Mouse (Mus musculus) heart, embryonic 13.5 days (tissue): Measurements from ENCODE around the gene Gpx8. TPM values are rescaled to one million over a fixed set of nuclear protein-coding genes. Genes with fewer than 3 reads are reported as not detected.

Experiments
- ATAC-seq: fragments of 200-750 bp; cut with Nextera tagmentation; 2 replicates; pipeline ENCODE4 v1.8.0; 2017; ENCODE audit warnings: moderate TSS enrichment; ENCODE audit not compliant: insufficient number of reproducible peaks, low FRiP score, low TSS enrichment; ENCODE audit errors: extremely low read depth
- H3K27ac ChIP-seq: fragments of 300-500 bp; sonication (generic); replicated peaks from 2 replicates; pipeline ENCODE4 v1.5.1; 2015; ENCODE audit warnings: moderate library complexity, mild to moderate bottlenecking, inconsistent platforms
- H3K27me3 ChIP-seq: fragments of 300-500 bp; sonication (generic); replicated peaks from 2 replicates; pipeline ENCODE4 v1.6.1; 2015; ENCODE audit warnings: mild to moderate bottlenecking, inconsistent platforms
- H3K36me3 ChIP-seq: fragments of 300-500 bp; sonication (generic); 2 replicates; pipeline ENCODE4 v1.6.1; 2015; ENCODE audit warnings: mild to moderate bottlenecking, inconsistent platforms
- H3K4me1 ChIP-seq: fragments of 300-500 bp; sonication (generic); 2 replicates; pipeline ENCODE4 v1.6.1; 2015; ENCODE audit warnings: inconsistent platforms
- H3K4me2 ChIP-seq: fragments of 300-500 bp; sonication (generic); 2 replicates; pipeline ENCODE4 v1.6.1; 2015; ENCODE audit warnings: inconsistent platforms, mild to moderate bottlenecking, moderate library complexity
- H3K4me3 ChIP-seq: fragments of 300-500 bp; sonication (generic); 2 replicates; pipeline ENCODE4 v1.5.1; 2015; ENCODE audit warnings: moderate library complexity, mild to moderate bottlenecking, inconsistent platforms
- H3K9ac ChIP-seq: fragments of 300-500 bp; sonication (generic); 2 replicates; pipeline ENCODE4 v1.6.1; 2015; ENCODE audit warnings: inconsistent platforms, mild to moderate bottlenecking, moderate library complexity
- H3K9me3 ChIP-seq: fragments of 300-500 bp; sonication (generic); 2 replicates; pipeline ENCODE4 v1.6.1; 2016; ENCODE audit warnings: inconsistent platforms
- WGBS: fragments of 180-500 bp; shearing (Covaris S2); methylation state at CpG from one replicate; pipeline ENCODE4 v1.1.7; 2015; ENCODE audit warnings: mixed read lengths; 5-methylcytosine and 5-hydroxymethylcytosine counted together
- polyA plus RNA-seq: library from polyadenylated mRNA; unstranded; fragments of >200 nt; fragmentation: Nextera tagmentation; extraction: Ambion mirVana; gene quantifications from 2 replicates; pipeline ENCODE4 v1.2.1, GENCODE M21; 2015

The Gpx8 gene
- 134 and 143 TPM in 2 replicates for polyA plus RNA-seq

- Histone ChIP-seq H3K9me3 (no peaks in the 10 kb centered on the region), H3K9ac (peak within 1 kb of the TSS; percentile 87), H3K4me3 (peak within 1 kb of the TSS; percentile 76), H3K4me1 (peaks cover 13% of the 10 kb centered on the region), H3K36me3 (peaks cover 26% of the 10 kb centered on the region), H3K4me2 (peak within 1 kb of the TSS; percentile 75), H3K27me3 (no peaks in the 10 kb centered on the region), H3K27ac (peak within 1 kb of the TSS; percentile 85)
- 0 out of 2 replicates have a peak, but pooled peaks have one; percentile 49 for ATAC-seq
- 6% methylated on average over 21 of the region's 21 CpGs for WGBS
Measured at GRCm38 (mm10) chr13:113046211-113046883, at the start of gene Gpx8. Gene Gpx8 (minus strand): TSS chr13:113046410.

DNA sequence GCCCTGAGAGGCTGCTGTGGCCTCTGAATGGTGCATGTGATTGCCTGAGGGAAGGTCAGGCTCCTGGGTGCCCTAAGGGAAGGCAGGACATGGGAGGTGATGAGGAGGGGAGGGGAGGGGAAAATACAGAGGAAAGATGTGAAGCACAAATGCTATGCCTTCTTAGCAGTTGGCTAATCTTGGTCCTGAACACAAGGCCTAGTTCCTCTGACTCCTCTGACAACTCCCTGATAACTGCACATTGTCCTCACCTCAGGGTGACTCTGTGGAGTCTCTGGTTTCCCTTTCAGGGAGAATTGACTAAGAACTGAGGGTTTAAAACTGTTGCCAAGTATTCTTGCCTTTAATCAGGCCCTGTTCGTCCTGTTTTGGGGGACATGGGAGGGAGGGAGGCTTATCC, 48.4 kb upstream of the Gpx8 start:
- no peak overlapping the region for H3K4me2 ChIP-seq
- 52% methylated on average over 1 of the region's 1 CpGs for WGBS

GRCm38 (mm10) chr13:113090489-113090888, 44.3 kb upstream of the Gpx8 start:
- no peak overlapping the region for H3K27ac ChIP-seq
- no peak for ATAC-seq
- no peaks in the 10 kb centered on the region for H3K36me3 ChIP-seq
- 50% methylated on average over 8 of the region's 8 CpGs for WGBS
- no peak overlapping the region for H3K9ac ChIP-seq
- H3K4me3 ChIP-seq: no peak overlapping the region
- peak overlapping the region; percentile 13 for H3K4me2 ChIP-seq
- peaks cover 7% of the 10 kb centered on the region; the same call in 1 of the 2 replicates for H3K4me1 ChIP-seq
- H3K27me3 ChIP-seq: no peaks in the 10 kb centered on the region
- H3K9me3 ChIP-seq: no peaks in the 10 kb centered on the region

More for the DNA sequence above, 48.4 kb upstream of the Gpx8 start:
- Histone ChIP-seq H3K9ac (no peak overlapping the region), H3K9me3 (no peaks in the 10 kb centered on the region), H3K27me3 (no peaks in the 10 kb centered on the region), H3K4me1 (peaks cover 7% of the 10 kb centered on the region; the same call in 1 of the 2 replicates), H3K4me3 (no peak overlapping the region), H3K27ac (no peak overlapping the region), H3K36me3 (no peaks in the 10 kb centered on the region)
- no peak for ATAC-seq

- peaks cover 16% of the 10 kb centered on the region for H3K4me1 ChIP-seq
- no peaks in the 10 kb centered on the region for H3K9me3 ChIP-seq
- no peak overlapping the region for H3K9ac ChIP-seq
- no peak for ATAC-seq
- no peak overlapping the region for H3K4me2 ChIP-seq
- no peak overlapping the region for H3K27ac ChIP-seq
- H3K27me3 ChIP-seq: no peaks in the 10 kb centered on the region
- WGBS: 67% methylated on average over 13 of the region's 13 CpGs
- H3K4me3 ChIP-seq: no peak overlapping the region
- H3K36me3 ChIP-seq: no peaks in the 10 kb centered on the region
Measured at GRCm38 (mm10) chr13:113087226-113088017, 41.2 kb upstream of the Gpx8 start.

- H3K9me3 ChIP-seq: no peaks in the 10 kb centered on the region
- no peak overlapping the region for H3K27ac ChIP-seq
- peaks cover 8% of the 10 kb centered on the region for H3K4me1 ChIP-seq
- H3K4me2 ChIP-seq: peak overlapping the region; percentile 15; the same call in 1 of the 2 replicates
- no peaks in the 10 kb centered on the region for H3K27me3 ChIP-seq
- H3K4me3 ChIP-seq: no peak overlapping the region
- 6% methylated on average over 5 of the region's 5 CpGs for WGBS
- no peak for ATAC-seq
- H3K36me3 ChIP-seq: no peaks in the 10 kb centered on the region
- no peak overlapping the region for H3K9ac ChIP-seq
Measured at GRCm38 (mm10) chr13:113084732-113085131, 38.5 kb upstream of the Gpx8 start.

DNA sequence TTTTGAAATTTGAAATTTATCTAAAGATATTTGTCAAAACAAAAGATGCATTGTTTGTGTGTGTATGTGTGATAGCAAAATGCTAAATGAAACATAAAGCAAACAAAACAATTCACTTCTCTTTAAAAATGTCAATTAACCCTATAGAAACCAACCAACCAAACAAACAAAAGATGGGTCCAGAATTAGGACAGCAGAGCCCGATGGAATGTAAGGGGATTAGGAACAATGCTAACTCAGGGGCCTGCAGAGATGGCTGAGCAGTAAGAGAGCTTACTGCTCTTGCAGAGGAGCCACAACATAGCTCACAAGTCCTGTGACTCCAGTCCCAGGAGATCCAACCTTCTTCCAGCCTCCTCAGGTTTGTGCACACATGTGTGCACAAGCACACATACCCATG, 35.9 kb upstream of the Gpx8 start:
- Histone ChIP-seq H3K27me3 (no peaks in the 10 kb centered on the region), H3K9ac (no peak overlapping the region), H3K27ac (no peak overlapping the region), H3K4me1 (peaks cover 8% of the 10 kb centered on the region), H3K4me2 (no peak overlapping the region), H3K9me3 (no peaks in the 10 kb centered on the region), H3K36me3 (no peaks in the 10 kb centered on the region), H3K4me3 (no peak overlapping the region)
- no peak for ATAC-seq
- WGBS: 45% methylated on average over 1 of the region's 1 CpGs

DNA sequence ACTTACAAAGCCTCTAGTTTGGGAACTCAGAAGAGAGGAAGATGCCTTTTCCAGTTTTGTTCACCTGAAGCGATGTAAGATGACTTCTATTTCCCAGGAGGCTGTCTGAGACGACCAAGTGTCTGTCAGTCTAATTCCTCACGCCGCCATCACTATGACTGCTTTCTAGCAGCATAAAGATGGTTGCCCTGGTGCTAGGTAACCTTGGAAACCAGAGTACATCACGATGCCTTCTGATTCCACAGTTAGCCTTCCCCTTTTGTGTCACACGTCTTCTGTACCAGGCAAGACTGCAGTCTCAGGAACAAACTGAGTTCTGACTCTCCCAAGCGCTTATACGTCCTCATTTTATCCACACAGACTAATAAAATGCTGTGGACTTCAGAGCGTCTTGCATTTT, 32.8 kb upstream of the Gpx8 start:
- 76% methylated on average over 9 of the region's 9 CpGs for WGBS
- ATAC-seq: no peak

DNA sequence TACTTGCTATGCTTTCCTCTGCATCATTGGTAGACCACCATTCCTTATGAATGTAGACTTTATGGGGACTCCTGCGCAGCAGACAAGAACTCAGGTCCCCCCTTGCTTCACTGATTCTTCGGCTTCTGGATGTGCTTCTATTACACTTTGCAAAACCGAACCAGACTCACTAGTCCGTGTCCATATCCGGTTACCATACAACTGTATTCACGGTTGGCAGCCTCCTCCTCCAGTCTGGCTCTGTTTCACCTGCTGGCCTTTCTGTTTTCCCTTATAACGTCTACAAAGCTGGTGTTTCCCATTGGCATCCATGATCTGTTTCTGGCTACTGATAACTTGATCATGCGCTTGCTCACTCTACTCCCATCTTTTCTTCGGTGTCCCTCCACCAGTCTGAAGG, 18.3 kb upstream of the Gpx8 start:
- Histone ChIP-seq H3K27ac (no peak overlapping the region), H3K9ac (no peak overlapping the region), H3K9me3 (no peaks in the 10 kb centered on the region), H3K27me3 (no peaks in the 10 kb centered on the region), H3K4me2 (no peak overlapping the region), H3K4me3 (no peak overlapping the region), H3K4me1 (no peaks in the 10 kb centered on the region), H3K36me3 (no peaks in the 10 kb centered on the region)
- 82% methylated on average over 9 of the region's 9 CpGs for WGBS
- ATAC-seq: no peak

More for the DNA sequence above, 32.8 kb upstream of the Gpx8 start:
- no peaks in the 10 kb centered on the region for H3K27me3 ChIP-seq
- H3K36me3 ChIP-seq: no peaks in the 10 kb centered on the region
- H3K27ac ChIP-seq: no peak overlapping the region
- H3K9ac ChIP-seq: no peak overlapping the region
- H3K4me3 ChIP-seq: no peak overlapping the region
- no peak overlapping the region for H3K4me2 ChIP-seq
- no peaks in the 10 kb centered on the region for H3K9me3 ChIP-seq
- no peaks in the 10 kb centered on the region for H3K4me1 ChIP-seq

- 67% methylated on average over 6 of the region's 6 CpGs for WGBS
- H3K4me1 ChIP-seq: no peaks in the 10 kb centered on the region
- H3K9ac ChIP-seq: no peak overlapping the region
- no peaks in the 10 kb centered on the region for H3K9me3 ChIP-seq
- no peaks in the 10 kb centered on the region for H3K27me3 ChIP-seq
- no peak for ATAC-seq
- H3K4me2 ChIP-seq: no peak overlapping the region
- H3K4me3 ChIP-seq: no peak overlapping the region
- H3K27ac ChIP-seq: no peak overlapping the region
- no peaks in the 10 kb centered on the region for H3K36me3 ChIP-seq
Measured at GRCm38 (mm10) chr13:113061746-113062145, 15.5 kb upstream of the Gpx8 start.

GRCm38 (mm10) chr13:113055826-113056225, 9.6 kb upstream of the Gpx8 start:
- no peaks in the 10 kb centered on the region for H3K27me3 ChIP-seq
- H3K9ac ChIP-seq: no peak overlapping the region
- no peaks in the 10 kb centered on the region for H3K9me3 ChIP-seq
- no peak for ATAC-seq
- no peak overlapping the region for H3K4me2 ChIP-seq
- H3K27ac ChIP-seq: no peak overlapping the region
- no peak overlapping the region for H3K4me3 ChIP-seq
- H3K36me3 ChIP-seq: no peaks in the 10 kb centered on the region
- H3K4me1 ChIP-seq: no peaks in the 10 kb centered on the region
- 19% methylated on average over 8 of the region's 8 CpGs for WGBS

- no peak overlapping the region for H3K4me2 ChIP-seq
- WGBS: 75% methylated on average over 8 of the region's 8 CpGs
- H3K27ac ChIP-seq: no peak overlapping the region
- no peaks in the 10 kb centered on the region for H3K27me3 ChIP-seq
- no peaks in the 10 kb centered on the region for H3K4me1 ChIP-seq
- no peak overlapping the region for H3K4me3 ChIP-seq
- ATAC-seq: no peak
- H3K9ac ChIP-seq: no peak overlapping the region
- no peaks in the 10 kb centered on the region for H3K36me3 ChIP-seq
- no peaks in the 10 kb centered on the region for H3K9me3 ChIP-seq
Measured at GRCm38 (mm10) chr13:113054230-113054629, 8.0 kb upstream of the Gpx8 start.
